Mouse (Mus musculus) spleen, adult 2 months (tissue): ENCODE data around the gene Lipt2. TPM values are rescaled to one million over a fixed set of nuclear protein-coding genes. Genes with fewer than 3 reads are reported as not detected.

ENCODE experiments used
- DNase-seq, 2 experiments: peaks; one replicate each; pipeline versions ENCODE4 v3.0.0 to v3.0.0-alpha.2; 2012 to 2021; ENCODE audit warnings: low spot score in 2 of 2, low read depth in 1 of 2
- H3K27ac ChIP-seq: fragments of 200-500 bp; 2 replicates; pipeline ENCODE4 v1.5.1; 2012; ENCODE audit warnings: low read length, inconsistent platforms; ENCODE audit not compliant: insufficient read depth
- H3K27me3 ChIP-seq: fragments of 200-500 bp; 2 replicates; pipeline ENCODE4 v1.6.1; 2012; ENCODE audit warnings: mild to moderate bottlenecking, moderate library complexity, low read length, inconsistent platforms; ENCODE audit not compliant: control insufficient read depth, insufficient read depth
- H3K36me3 ChIP-seq: fragments of 200-500 bp; 2 replicates; pipeline ENCODE4 v1.6.1; 2012; ENCODE audit warnings: mild to moderate bottlenecking, low read length, inconsistent platforms; ENCODE audit not compliant: control insufficient read depth, insufficient read depth
- H3K4me1 ChIP-seq: fragments of 200-500 bp; 2 replicates; pipeline ENCODE4 v1.6.1; 2011; ENCODE audit warnings: inconsistent platforms; ENCODE audit not compliant: control insufficient read depth, insufficient read depth, insufficient read length
- H3K4me3 ChIP-seq: fragments of 200-500 bp; 2 replicates; pipeline ENCODE4 v1.5.1; 2011; ENCODE audit warnings: mild to moderate bottlenecking, inconsistent platforms; ENCODE audit not compliant: insufficient read depth, insufficient read length; ENCODE audit errors: extremely low read depth
- CTCF ChIP-seq: fragments of 200-500 bp; IDR thresholded peaks from 2 replicates; pipeline ENCODE4 v1.5.1; 2011; ENCODE audit warnings: mild to moderate bottlenecking, inconsistent platforms; ENCODE audit not compliant: insufficient read depth, insufficient read length, insufficient replicate concordance; ENCODE audit errors: extremely low read depth
- POLR2A ChIP-seq: fragments of 200-500 bp; IDR thresholded peaks from 2 replicates; pipeline ENCODE4 v1.6.1; 2011; ENCODE audit warnings: low read depth, low read length, inconsistent platforms
- WGBS: fragments of 180-500 bp; shearing (Covaris S2); methylation state at CpG from one replicate; pipeline ENCODE4 v1.1.7; 2018; 5-methylcytosine and 5-hydroxymethylcytosine counted together
- polyA plus RNA-seq: library from polyadenylated mRNA; depleted of rRNA; stranded (reverse); fragments of >200 nt; gene quantifications from 2 replicates; pipeline ENCODE4 v1.2.3, GENCODE M21; 2012

Lipt2 gene
- polyA plus RNA-seq, 1 experiment, result 2.4 TPM

DNA sequence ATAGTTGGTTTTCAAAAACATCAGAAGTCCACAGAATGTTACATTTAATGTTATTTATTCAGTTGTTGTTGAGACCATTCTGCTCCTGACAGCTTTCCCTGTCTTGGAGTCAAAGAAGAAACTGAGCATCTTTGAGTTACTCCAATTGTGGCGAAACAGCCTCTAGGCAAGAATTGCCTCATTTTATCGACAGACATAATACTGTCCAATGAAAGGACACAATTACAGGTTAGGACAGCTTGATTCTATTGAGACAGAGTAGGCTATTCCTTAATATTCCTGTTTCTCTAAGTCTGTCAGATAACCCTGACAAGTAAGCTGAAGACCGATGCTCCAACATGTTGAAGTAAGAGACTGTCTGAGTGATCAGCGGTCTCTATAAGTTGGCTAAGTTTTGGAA is 21.0 kb upstream of the Lipt2 start:
- DNase-seq, result no peak
- Histone ChIP-seq H3K36me3 (no peaks in the 10 kb centered on the region), H3K27ac (no peak overlapping the region), H3K27me3 (no peaks in the 10 kb centered on the region), H3K4me1 (no peaks in the 10 kb centered on the region; the same call in 1 of the 2 replicates), H3K4me3 (no peak overlapping the region)
- 98% methylated on average over 4 of the region's 4 CpGs for WGBS
- TF ChIP-seq POLR2A (no peak), CTCF (no peak)

GRCm38 (mm10) chr7:100140591-100140990 is 18.5 kb upstream of the Lipt2 start:
- no peak for DNase-seq
- no peak for TF ChIP-seq POLR2A
- TF ChIP-seq CTCF, result no peak
- H3K4me3 ChIP-seq, result no peak overlapping the region

DNA sequence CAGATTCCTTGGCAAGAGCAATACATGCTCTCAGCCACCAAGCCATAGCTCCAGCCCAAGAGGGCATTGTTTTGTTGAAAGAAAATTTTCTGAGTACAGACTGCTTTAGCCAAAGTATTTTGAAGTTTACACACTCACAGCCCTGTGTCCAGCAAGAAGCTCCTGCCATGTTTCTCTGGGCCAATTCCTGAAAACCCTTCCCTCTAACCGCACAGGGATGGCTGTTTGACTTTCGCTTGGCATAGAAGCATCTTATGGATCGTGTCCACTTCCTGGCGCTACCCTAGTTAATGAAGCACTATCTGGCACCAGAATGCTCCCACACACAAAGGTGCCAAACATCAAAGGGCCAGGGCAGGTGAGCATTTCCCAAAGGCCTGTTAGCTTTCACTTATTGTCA is 10.5 kb upstream of the Lipt2 start:
- no peaks in the 10 kb centered on the region for H3K36me3 ChIP-seq
- no peak for DNase-seq
- no peak for TF ChIP-seq POLR2A
- no peak for TF ChIP-seq CTCF
- H3K4me3 ChIP-seq, result no peak overlapping the region
- no peaks in the 10 kb centered on the region for H3K27me3 ChIP-seq
- no peak overlapping the region for H3K27ac ChIP-seq
- WGBS, result 89% methylated on average over 4 of the region's 4 CpGs
- no peaks in the 10 kb centered on the region; the same call in 1 of the 2 replicates for H3K4me1 ChIP-seq

More at GRCm38 (mm10) chr7:100140591-100140990, 18.5 kb upstream of the Lipt2 start:
- Histone ChIP-seq H3K4me1 (no peaks in the 10 kb centered on the region; the same call in 1 of the 2 replicates), H3K27me3 (no peaks in the 10 kb centered on the region), H3K27ac (no peak overlapping the region), H3K36me3 (no peaks in the 10 kb centered on the region)
- 79% methylated on average over 1 of the region's 1 CpGs for WGBS

GRCm38 (mm10) chr7:100150086-100150485 is 9.0 kb upstream of the Lipt2 start:
- Histone ChIP-seq H3K4me3 (no peak overlapping the region; the same call in 1 of the 2 replicates), H3K27me3 (no peaks in the 10 kb centered on the region), H3K36me3 (no peaks in the 10 kb centered on the region), H3K4me1 (no peaks in the 10 kb centered on the region; the same call in 1 of the 2 replicates), H3K27ac (peak overlapping the region; percentile 43)
- DNase-seq, result no peak
- no peak for TF ChIP-seq CTCF
- 73% methylated on average over 10 of the region's 10 CpGs for WGBS

GRCm38 (mm10) chr7:100150626-100151025 is 8.5 kb upstream of the Lipt2 start:
- TF ChIP-seq POLR2A, result no peak
- TF ChIP-seq CTCF, result no peak
- Histone ChIP-seq H3K27ac (no peak overlapping the region), H3K36me3 (no peaks in the 10 kb centered on the region), H3K27me3 (no peaks in the 10 kb centered on the region), H3K4me3 (no peak overlapping the region), H3K4me1 (no peaks in the 10 kb centered on the region; the same call in 1 of the 2 replicates)
- 79% methylated on average over 11 of the region's 11 CpGs for WGBS
- no peak for DNase-seq

GRCm38 (mm10) chr7:100157669-100158068 is 1.4 kb upstream of the Lipt2 start:
- TF ChIP-seq POLR2A, result no peak
- TF ChIP-seq CTCF, result no peak
- no peak for DNase-seq
- H3K4me1 ChIP-seq, result peaks cover 4% of the 10 kb centered on the region
- H3K27ac ChIP-seq, result no peak overlapping the region
- no peaks in the 10 kb centered on the region for H3K36me3 ChIP-seq
- 54% methylated on average over 4 of the region's 4 CpGs for WGBS
- no peak overlapping the region for H3K4me3 ChIP-seq
- no peaks in the 10 kb centered on the region for H3K27me3 ChIP-seq

GRCm38 (mm10) chr7:100160006-100160405 is 929 bp downstream of the Lipt2 start:
- WGBS, result 62% methylated on average over 7 of the region's 7 CpGs
- Histone ChIP-seq H3K4me3 (peak overlapping the region; percentile 81; the same call in 1 of the 2 replicates), H3K27ac (no peak overlapping the region), H3K4me1 (peaks cover 4% of the 10 kb centered on the region), H3K36me3 (no peaks in the 10 kb centered on the region), H3K27me3 (no peaks in the 10 kb centered on the region)
- no peak for DNase-seq
- TF ChIP-seq POLR2A (no peak), CTCF (no peak)

DNA sequence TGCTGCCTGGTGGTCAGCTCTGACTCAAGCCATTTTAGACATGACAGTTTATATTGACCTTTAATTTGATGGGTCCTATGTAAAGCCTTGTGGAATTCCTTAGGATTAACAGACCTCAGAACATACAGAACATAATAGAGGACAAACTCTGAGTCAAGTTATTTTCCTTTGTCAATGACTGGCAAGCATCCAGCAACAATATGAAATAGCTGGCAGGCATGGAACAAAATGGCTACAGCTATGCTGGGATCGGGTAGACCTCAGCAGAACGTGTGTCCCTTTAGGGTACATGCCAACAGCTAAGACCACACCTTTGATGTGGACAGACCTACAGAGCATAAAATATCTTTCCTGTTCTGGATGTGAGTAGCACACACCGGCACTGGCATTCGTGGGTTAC is 4.4 kb downstream of the Lipt2 start:
- H3K27ac ChIP-seq, result no peak overlapping the region
- H3K4me1 ChIP-seq, result peaks cover 4% of the 10 kb centered on the region
- H3K27me3 ChIP-seq, result no peaks in the 10 kb centered on the region
- DNase-seq, result no peak
- 84% methylated on average over 4 of the region's 4 CpGs for WGBS
- H3K36me3 ChIP-seq, result no peaks in the 10 kb centered on the region
- no peak for TF ChIP-seq CTCF
- TF ChIP-seq POLR2A, result no peak
- H3K4me3 ChIP-seq, result no peak overlapping the region
